In genomic region chr4:110397618-110398045, GRCm38 (mm10) we compare ENCODE assay signal across 8 mouse cellular contexts. TPM values are rescaled to one million over a fixed set of nuclear protein-coding genes. Genes with fewer than 3 reads are reported as not detected.
DNase-seq lines count a peak whose midpoint lies in the region; ATAC-seq lines count a peak whose summit lies in the region.

Gene Agbl4, plus strand, starts transcription at chr4:110397661.

- H3K27me3 ChIP-seq in hindbrain, embryonic 16.5 days (replicated peaks; ENCODE audit: control insufficient read depth, insufficient read depth, low read length) = no peaks in the 10 kb centered on the region
- H3K27me3 ChIP-seq in lung, embryonic 16.5 days (ENCODE audit: control insufficient read depth, insufficient read depth, low read depth, low read length) = no peaks in the 10 kb centered on the region

- H3K4me1 ChIP-seq in hindbrain, embryonic 16.5 days (ENCODE audit: control insufficient read depth, insufficient read depth, low read depth, low read length) = no peaks in the 10 kb centered on the region
- 0 out of 2 replicates have a peak, but pooled peaks cover 2% of the 10 kb centered on the region for H3K4me1 ChIP-seq in lung, embryonic 16.5 days (replicated peaks; ENCODE audit: control insufficient read depth, insufficient read depth, low read length)

- DNase-seq in adrenal gland, adult 2 months = peak; percentile 75
- DNase-seq in cerebellum, postnatal 10 days = peak; percentile 81 to 90
- DNase-seq in frontal cortex, postnatal 10 days (ENCODE audit: low spot score in 2 of 2) = peak; percentile 50 to 74
- peak; percentile 71 to 75 for DNase-seq in layer of hippocampus, postnatal 36 days
- DNase-seq in right cerebral cortex, adult 18-20 months = peak; percentile 87
- DNase-seq in adipocyte (ENCODE audit: low spot score) = no peak

- peak within 1 kb of the TSS; percentile 79 for H3K4me3 ChIP-seq in hindbrain, embryonic 16.5 days (ENCODE audit: low read length)
- peak within 1 kb of the TSS; percentile 61 for H3K4me3 ChIP-seq in lung, embryonic 16.5 days (ENCODE audit: low read length)

- H3K9ac ChIP-seq in hindbrain, embryonic 16.5 days (ENCODE audit: low read depth, low read length) = peak within 1 kb of the TSS; percentile 79
- H3K9ac ChIP-seq in lung, embryonic 16.5 days (ENCODE audit: low read length) = peak within 1 kb of the TSS; percentile 58

- H3K9me3 ChIP-seq in hindbrain, embryonic 16.5 days (ENCODE audit: control insufficient read depth, low read length) = no peaks in the 10 kb centered on the region
- no peaks in the 10 kb centered on the region for H3K9me3 ChIP-seq in lung, embryonic 16.5 days (ENCODE audit: control insufficient read depth, low read length)

- peak within 1 kb of the TSS; percentile 77 for H3K4me2 ChIP-seq in hindbrain, embryonic 16.5 days (ENCODE audit: low read length)
- peak within 1 kb of the TSS; percentile 74 for H3K4me2 ChIP-seq in lung, embryonic 16.5 days (ENCODE audit: low read depth, low read length)

- peak; percentile 99 for ATAC-seq in hindbrain, embryonic 16.5 days
- ATAC-seq in lung, embryonic 16.5 days (ENCODE audit: low read depth) = peak; percentile 99

- WGBS in hindbrain, embryonic 16.5 days = under 1% methylated on average over 27 of the region's 27 CpGs
- under 1% methylated on average over 27 of the region's 27 CpGs for WGBS in lung, embryonic 16.5 days

- H3K36me3 ChIP-seq in hindbrain, embryonic 16.5 days (ENCODE audit: control insufficient read depth, insufficient read depth, low read length) = no peaks in the 10 kb centered on the region
- no peaks in the 10 kb centered on the region for H3K36me3 ChIP-seq in lung, embryonic 16.5 days (ENCODE audit: control insufficient read depth, insufficient read depth, low read length)

- H3K27ac ChIP-seq in hindbrain, embryonic 16.5 days (ENCODE audit: low read depth, low read length) = 0 out of 2 replicates have a peak within 1 kb of the TSS, but pooled peaks have one; percentile 39
- H3K27ac ChIP-seq in lung, embryonic 16.5 days (ENCODE audit: low read length) = no peak within 1 kb of the TSS

RNA-seq across cellular contexts. Expression of gene Agbl4, which starts in this region (rescaled TPM):
- under 1 TPM; 0.32 to 0.86 TPM for total RNA-seq in adrenal gland, adult 2 months (2021)
- 0.04 and 0.19 TPM in 2 replicates for polyA plus RNA-seq in adrenal gland, adult 2 months (2012; rRNA removed)
- 3.3 and 4.8 TPM in 2 replicates for polyA plus RNA-seq in hindbrain, embryonic 16.5 days (2015; fragmentation: Nextera tagmentation; extraction: Ambion mirVana)
- total RNA-seq in layer of hippocampus, postnatal 36 days (2021) = 10 to 100 TPM; 12.6 to 13.0 TPM
- polyA plus RNA-seq in lung, embryonic 16.5 days (2015; fragmentation: Nextera tagmentation; extraction: Ambion mirVana) = 0.97 and 1.4 TPM in 2 replicates

Comparison
In these comparisons a context has a peak if more than half of its experiments do, and no peak if none do; other contexts are left out.
1. RNA of gene Agbl4 (total RNA-seq): 12.6 to 13.0 TPM in layer of hippocampus, postnatal 36 days; 0.32 to 0.86 TPM in adrenal gland, adult 2 months; every median in the first group is over 4 times any median in the second.
2. Peak in DNase-seq in adrenal gland, adult 2 months; RNA of the gene not detected or under 1 TPM.